Mouse (Mus musculus) myocyte (in vitro differentiated cells): ENCODE data around the gene Tmem182. TPM values are rescaled to one million over a fixed set of nuclear protein-coding genes. Genes with fewer than 3 reads are reported as not detected.

Experiments used
- H3K27me3 ChIP-seq: one replicate; pipeline ENCODE4 v1.6.1; 2011; ENCODE audit not compliant: control insufficient read depth, insufficient read depth, insufficient read length
- H3K36me3 ChIP-seq: one replicate; pipeline ENCODE4 v1.6.1; 2011; ENCODE audit not compliant: control insufficient read depth, insufficient read depth
- H3K4me2 ChIP-seq: one replicate; pipeline ENCODE4 v1.6.1; 2011; ENCODE audit warnings: low read depth, control low read depth
- H3K4me3 ChIP-seq: one replicate; pipeline ENCODE4 v1.5.1; 2011; ENCODE audit warnings: mild to moderate bottlenecking, control low read depth, moderate library complexity
- H3K79me2 ChIP-seq: one replicate; pipeline ENCODE4 v1.6.1; 2011; ENCODE audit not compliant: control insufficient read depth, insufficient read depth
- H3ac ChIP-seq: one replicate; pipeline ENCODE4 v1.6.1; 2011; ENCODE audit not compliant: control insufficient read depth, insufficient read length
- CEBPB ChIP-seq: IDR thresholded peaks from 2 replicates; pipeline ENCODE4 v1.6.1; 2011; ENCODE audit warnings: mild to moderate bottlenecking, moderate library complexity; ENCODE audit not compliant: poor library complexity, insufficient read depth, severe bottlenecking
- E2F4 ChIP-seq: IDR thresholded peaks from one replicate; pipeline ENCODE4 v1.6.1; 2011; ENCODE audit warnings: mild to moderate bottlenecking, control low read depth, moderate library complexity; ENCODE audit not compliant: insufficient read depth
- MAX ChIP-seq: IDR thresholded peaks from one replicate; pipeline ENCODE4 v1.6.1; 2011; ENCODE audit warnings: low read depth, mild to moderate bottlenecking, control low read depth
- MYOD1 ChIP-seq, 3 experiments: IDR thresholded peaks; one replicate each; pipeline ENCODE4 v1.6.1; 2011; ENCODE audit warnings: control low read depth in 2 of 3, low read depth in 2 of 3, mild to moderate bottlenecking in 2 of 3, moderate library complexity in 1 of 3; ENCODE audit not compliant: insufficient read length in 2 of 3, control insufficient read depth in 1 of 3
- MYOG ChIP-seq, 3 experiments: IDR thresholded peaks; one replicate each; pipeline ENCODE4 v1.6.1; 2011; ENCODE audit warnings: control low read depth in 2 of 3, low read depth in 2 of 3, mild to moderate bottlenecking in 2 of 3; ENCODE audit not compliant: insufficient read length in 2 of 3, control insufficient read depth in 1 of 3, insufficient read depth in 1 of 3
- POLR2A ChIP-seq: IDR thresholded peaks from one replicate; pipeline ENCODE4 v1.6.1; 2011; ENCODE audit warnings: low read depth, mild to moderate bottlenecking, control low read depth, moderate library complexity; ENCODE audit not compliant: insufficient read length
- POLR2AphosphoS2 ChIP-seq: IDR thresholded peaks from one replicate; pipeline ENCODE4 v1.6.1; 2011; ENCODE audit warnings: low read depth, control low read depth; ENCODE audit not compliant: insufficient read length
- REST ChIP-seq: IDR thresholded peaks from one replicate; pipeline ENCODE4 v1.6.1; 2011; ENCODE audit warnings: mild to moderate bottlenecking, control low read depth, moderate library complexity; ENCODE audit not compliant: insufficient read depth, insufficient read length
- SRF ChIP-seq: IDR thresholded peaks from one replicate; pipeline ENCODE4 v1.6.1; 2011; ENCODE audit warnings: low read depth; ENCODE audit not compliant: control insufficient read depth, insufficient read length
- TCF12 ChIP-seq: IDR thresholded peaks from one replicate; pipeline ENCODE4 v1.6.1; 2011; ENCODE audit warnings: mild to moderate bottlenecking, control low read depth; ENCODE audit not compliant: poor library complexity, insufficient read depth, severe bottlenecking
- TCF3 ChIP-seq: IDR thresholded peaks from one replicate; pipeline ENCODE4 v1.6.1; 2011; ENCODE audit warnings: low read depth, control low read depth; ENCODE audit not compliant: insufficient read length
- USF1 ChIP-seq: IDR thresholded peaks from one replicate; pipeline ENCODE4 v1.6.1; 2011; ENCODE audit warnings: low read depth, mild to moderate bottlenecking, control low read depth, moderate library complexity
- polyA plus RNA-seq: library from polyadenylated mRNA; unstranded; fragments of >200 nt; fragmentation: generic; extraction: Trizol; gene quantifications from one replicate; pipeline ENCODE4 v1.2.1, GENCODE M21; 2012; ENCODE audit warnings: missing spikeins

The Tmem182 gene
- polyA plus RNA-seq, 1 experiment = 58.0 TPM

GRCm38 (mm10) chr1:40880527-40880926 lies 75.1 kb downstream of the Tmem182 start:
- H3K4me2 ChIP-seq = no peak overlapping the region
- no peaks in the 10 kb centered on the region for H3K36me3 ChIP-seq
- H3K4me3 ChIP-seq = no peak overlapping the region
- H3K27me3 ChIP-seq = no peaks in the 10 kb centered on the region
- TF ChIP-seq REST = no peak
- no peak for TF ChIP-seq CEBPB
- TF ChIP-seq E2F4 = no peak
- no peak for TF ChIP-seq MYOD1 (IDR thresholded peaks at IDR 0.05; ENCODE audit: control insufficient read depth in 1 of 3, insufficient read length in 2 of 3, low read depth in 2 of 3)
- TF ChIP-seq MAX = no peak
- no peak for TF ChIP-seq POLR2A
- TF ChIP-seq POLR2AphosphoS2 = no peak
- no peak for TF ChIP-seq SRF
- H3K79me2 ChIP-seq = no peaks in the 10 kb centered on the region
- H3ac ChIP-seq = no peak overlapping the region

DNA sequence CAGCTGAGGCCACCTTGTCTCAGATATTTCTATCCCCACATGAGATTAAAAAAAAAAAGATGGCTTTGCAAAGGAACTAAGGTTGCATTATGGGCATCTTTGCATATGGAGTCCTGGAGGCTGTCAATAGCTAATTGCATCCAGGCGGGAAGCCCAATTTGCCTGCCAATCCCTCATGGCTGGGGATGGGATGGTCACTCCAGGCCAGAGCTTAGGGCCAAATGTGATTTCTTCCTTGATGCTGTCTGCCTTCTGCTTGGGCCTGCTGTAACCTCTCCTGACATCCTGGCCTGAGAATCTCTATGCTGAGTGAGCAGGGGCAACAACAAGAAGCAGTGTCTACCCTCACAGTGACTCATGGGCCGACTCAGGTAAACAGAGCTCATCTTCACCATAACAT lies 78.5 kb downstream of the Tmem182 start:
- no peaks in the 10 kb centered on the region for H3K27me3 ChIP-seq
- TF ChIP-seq POLR2AphosphoS2 (no peak), E2F4 (no peak), CEBPB (no peak), USF1 (no peak), MYOG (IDR thresholded peaks at IDR 0.05; ENCODE audit: control insufficient read depth in 1 of 3, insufficient read depth in 1 of 3, insufficient read length in 2 of 3, low read depth in 2 of 3) (no peak), SRF (no peak), MYOD1 (IDR thresholded peaks at IDR 0.05; ENCODE audit: control insufficient read depth in 1 of 3, insufficient read length in 2 of 3, low read depth in 2 of 3) (no peak), POLR2A (no peak), REST (no peak), MAX (no peak), TCF3 (no peak), TCF12 (no peak)
- no peak overlapping the region for H3K4me3 ChIP-seq
- no peak overlapping the region for H3K4me2 ChIP-seq
- no peak overlapping the region for H3ac ChIP-seq
- H3K36me3 ChIP-seq = no peaks in the 10 kb centered on the region
- no peaks in the 10 kb centered on the region for H3K79me2 ChIP-seq

GRCm38 (mm10) chr1:40884943-40885342 lies 79.5 kb downstream of the Tmem182 start:
- no peak overlapping the region for H3ac ChIP-seq
- no peak for TF ChIP-seq MAX
- no peak for TF ChIP-seq SRF
- no peak for TF ChIP-seq CEBPB
- no peak for TF ChIP-seq USF1
- no peak for TF ChIP-seq MYOD1 (IDR thresholded peaks at IDR 0.05; ENCODE audit: control insufficient read depth in 1 of 3, insufficient read length in 2 of 3, low read depth in 2 of 3)
- no peak for TF ChIP-seq MYOG (IDR thresholded peaks at IDR 0.05; ENCODE audit: control insufficient read depth in 1 of 3, insufficient read depth in 1 of 3, insufficient read length in 2 of 3, low read depth in 2 of 3)
- TF ChIP-seq TCF3 = no peak
- TF ChIP-seq REST = no peak
- TF ChIP-seq POLR2A = no peak
- no peak for TF ChIP-seq TCF12
- no peak for TF ChIP-seq E2F4
- TF ChIP-seq POLR2AphosphoS2 = no peak
- no peak overlapping the region for H3K4me2 ChIP-seq
- no peaks in the 10 kb centered on the region for H3K79me2 ChIP-seq
- H3K36me3 ChIP-seq = no peaks in the 10 kb centered on the region
- no peak overlapping the region for H3K4me3 ChIP-seq
- H3K27me3 ChIP-seq = no peaks in the 10 kb centered on the region

GRCm38 (mm10) chr1:40887673-40888072 lies 82.3 kb downstream of the Tmem182 start:
- Histone ChIP-seq H3K36me3 (no peaks in the 10 kb centered on the region), H3K27me3 (no peaks in the 10 kb centered on the region), H3K79me2 (no peaks in the 10 kb centered on the region), H3K4me3 (no peak overlapping the region), H3ac (no peak overlapping the region), H3K4me2 (no peak overlapping the region)
- TF ChIP-seq SRF (no peak), REST (no peak), MYOD1 (IDR thresholded peaks at IDR 0.05; ENCODE audit: control insufficient read depth in 1 of 3, insufficient read length in 2 of 3, low read depth in 2 of 3) (no peak), TCF3 (no peak), CEBPB (no peak), USF1 (no peak), E2F4 (no peak), MAX (no peak), POLR2A (no peak), MYOG (IDR thresholded peaks at IDR 0.05; ENCODE audit: control insufficient read depth in 1 of 3, insufficient read depth in 1 of 3, insufficient read length in 2 of 3, low read depth in 2 of 3) (no peak), POLR2AphosphoS2 (no peak), TCF12 (no peak)
